ENCODE assay signal across 11 mouse cellular contexts in genomic region chr12:73931274-73931673, GRCm38 (mm10). TPM values are rescaled to one million over a fixed set of nuclear protein-coding genes. Genes with fewer than 3 reads are reported as not detected.
DNase-seq lines count a peak whose midpoint lies in the region; ATAC-seq lines count a peak whose summit lies in the region.
"Had no signal": no experiment of that assay in that cellular context is flagged by ENCODE, and none has a peak within 500 bp of the region (broad histone marks: within the 10 kb centered on the region; RNA-seq: fewer than 3 reads in every experiment).

No protein-coding gene starts in this region.

- no peaks in the 10 kb centered on the region for H3K4me1 ChIP-seq in limb, embryonic 11.5 days (ENCODE audit: control insufficient read depth, insufficient read depth, low read length)
- no peaks in the 10 kb centered on the region for H3K4me1 ChIP-seq in limb, embryonic 10.5 days
- H3K4me1 ChIP-seq: liver, embryonic 15.5 days had no signal

- no peak for ATAC-seq in limb, embryonic 11.5 days (ENCODE audit: insufficient number of reproducible peaks, low FRiP score, low TSS enrichment, low read depth)
- ATAC-seq in megakaryocyte-erythroid progenitor cell, adult 5-6 weeks (replicated peaks; ENCODE audit: low FRiP score, low TSS enrichment, poor library complexity, severe bottlenecking) = no peak

- no peak overlapping the region for H3K9ac ChIP-seq in limb, embryonic 11.5 days (ENCODE audit: low read length)
- H3K9ac ChIP-seq: liver, embryonic 15.5 days had no signal

- H3K36me3 ChIP-seq in limb, embryonic 11.5 days (ENCODE audit: control insufficient read depth, insufficient read depth, low read length) = peaks cover 7% of the 10 kb centered on the region; the same call in 1 of the 2 replicates
- peaks cover 96% of the 10 kb centered on the region for H3K36me3 ChIP-seq in limb, embryonic 10.5 days
- peaks cover 10% of the 10 kb centered on the region for H3K36me3 ChIP-seq in splenic B cell, adult 2 months (ENCODE audit: control insufficient read depth, insufficient read depth, low read length, poor library complexity, severe bottlenecking)

- no peaks in the 10 kb centered on the region for H3K27me3 ChIP-seq in limb, embryonic 11.5 days (ENCODE audit: control insufficient read depth, insufficient read depth, low read length)
- no peaks in the 10 kb centered on the region for H3K27me3 ChIP-seq in limb, embryonic 10.5 days (ENCODE audit: low read depth, poor library complexity, severe bottlenecking)
- no peaks in the 10 kb centered on the region for H3K27me3 ChIP-seq in splenic B cell, adult 2 months (ENCODE audit: control insufficient read depth, insufficient read depth, low read length, poor library complexity, severe bottlenecking)
- H3K27me3 ChIP-seq: liver, embryonic 15.5 days had no signal

- no peak overlapping the region for H3K4me3 ChIP-seq in limb, embryonic 11.5 days (ENCODE audit: low read depth, low read length)
- no peak overlapping the region for H3K4me3 ChIP-seq in limb, embryonic 10.5 days
- H3K4me3 ChIP-seq: liver, embryonic 15.5 days had no signal

- no peaks in the 10 kb centered on the region for H3K9me3 ChIP-seq in limb, embryonic 11.5 days (ENCODE audit: control insufficient read depth, low read length)
- no peaks in the 10 kb centered on the region for H3K9me3 ChIP-seq in limb, embryonic 10.5 days (replicated peaks)
- H3K9me3 ChIP-seq: G1E; liver, embryonic 15.5 days had no signal

- no peak overlapping the region for H3K4me2 ChIP-seq in limb, embryonic 11.5 days (ENCODE audit: low read depth, severe bottlenecking)
- H3K4me2 ChIP-seq: liver, embryonic 15.5 days had no signal

- no peak overlapping the region for H3K27ac ChIP-seq in limb, embryonic 11.5 days (replicated peaks; ENCODE audit: low read depth, low read length)
- H3K27ac ChIP-seq in limb, embryonic 10.5 days = no peak overlapping the region
- H3K27ac ChIP-seq: liver, embryonic 15.5 days had no signal

- peak; percentile 32 for DNase-seq in adrenal gland, postnatal 25 days
- DNase-seq in adrenal gland, adult 8-10 months = no peak
- DNase-seq in limb, embryonic 11.5 days (ENCODE audit: low spot score) = peak; percentile 44
- no peak for DNase-seq in limb, embryonic 10.5 days (ENCODE audit: low spot score)
- peak; percentile 54 for DNase-seq in embryo, embryonic 11 days
- peak; percentile 71 for DNase-seq in splenic B cell, adult 2 months (ENCODE audit: low read depth, low spot score)
- DNase-seq in ovary, postnatal 14 days (ENCODE audit: low spot score) = no peak

- WGBS in limb, embryonic 11.5 days = 59% methylated on average over 5 of the region's 5 CpGs
- 60% methylated on average over 5 of the region's 5 CpGs for WGBS in limb, embryonic 10.5 days

RNA-seq across cellular contexts. Expression of gene Gm49321, which starts 6.2 kb away (rescaled TPM):
- 5.8 and 11.0 TPM in 2 replicates for total RNA-seq in adrenal gland, postnatal 25 days (2021)
- 10 to 100 TPM in 2 of 4 experiments, 1 to 10 TPM in 2; 7.0 to 10.7 (median 9.8) TPM for total RNA-seq in adrenal gland, adult 8-10 months (2022)
- 13.5 and 15.9 TPM in 2 replicates for polyA plus RNA-seq in limb, embryonic 11.5 days (2014; fragmentation: Nextera tagmentation; extraction: Ambion mirVana)
- 13.3 and 14.4 TPM in 2 replicates for polyA plus RNA-seq in limb, embryonic 10.5 days (2016; fragmentation: Nextera tagmentation; extraction: Ambion mirVana)
- total RNA-seq in megakaryocyte-erythroid progenitor cell, adult 5-6 weeks (2014; fragmentation: Nextera tagmentation) = not detected in 2 replicates
- not detected in 2 replicates for total RNA-seq in megakaryocyte-erythroid progenitor cell, adult 5-6 weeks (2017)
- polyA plus RNA-seq: frontal cortex, adult 2 months; G1E had no signal

RNA-seq across cellular contexts. Expression of gene Hif1a, which starts 30.1 kb away (rescaled TPM):
- total RNA-seq in adrenal gland, postnatal 25 days (2021) = 65.6 and 67.1 TPM in 2 replicates
- total RNA-seq in adrenal gland, adult 8-10 months (2022) = 10 to 100 TPM; 61.1 to 71.2 (median 65.2) TPM
- polyA plus RNA-seq in limb, embryonic 11.5 days (2014; fragmentation: Nextera tagmentation; extraction: Ambion mirVana) = 111 and 123 TPM in 2 replicates
- polyA plus RNA-seq in limb, embryonic 10.5 days (2016; fragmentation: Nextera tagmentation; extraction: Ambion mirVana) = 77.8 and 93.5 TPM in 2 replicates
- 18.7 and 28.2 TPM in 2 replicates for total RNA-seq in megakaryocyte-erythroid progenitor cell, adult 5-6 weeks (2014; fragmentation: Nextera tagmentation)
- 34.5 and 42.4 TPM in 2 replicates for total RNA-seq in megakaryocyte-erythroid progenitor cell, adult 5-6 weeks (2017)

RNA-seq across cellular contexts. Expression of gene Snapc1, which starts 33.0 kb away (rescaled TPM):
- total RNA-seq in adrenal gland, postnatal 25 days (2021) = 13.1 and 24.1 TPM in 2 replicates
- 10 to 100 TPM; 15.1 to 28.9 (median 23.2) TPM for total RNA-seq in adrenal gland, adult 8-10 months (2022)
- 19.2 and 22.2 TPM in 2 replicates for polyA plus RNA-seq in limb, embryonic 11.5 days (2014; fragmentation: Nextera tagmentation; extraction: Ambion mirVana)
- polyA plus RNA-seq in limb, embryonic 10.5 days (2016; fragmentation: Nextera tagmentation; extraction: Ambion mirVana) = 18.9 and 23.5 TPM in 2 replicates
- 4.2 and 9.7 TPM in 2 replicates for total RNA-seq in megakaryocyte-erythroid progenitor cell, adult 5-6 weeks (2014; fragmentation: Nextera tagmentation)
- total RNA-seq in megakaryocyte-erythroid progenitor cell, adult 5-6 weeks (2017) = 19.1 and 39.5 TPM in 2 replicates

Comparison
In these comparisons a context has a peak if more than half of its experiments do, and no peak if none do; other contexts are left out.
1. DNase-seq: peak in adrenal gland, postnatal 25 days (single experiment), limb, embryonic 11.5 days (single experiment), embryo, embryonic 11 days (single experiment) and splenic B cell, adult 2 months (single experiment); none in adrenal gland, adult 8-10 months (single experiment), limb, embryonic 10.5 days (single experiment) and ovary, postnatal 14 days (single experiment).